Mouse (Mus musculus): Measurements from ENCODE around the gene Trim2.

Trim2 gene

GRCm38 (mm10) chr3:84306777-84307176, at the start of gene Trim2:
TSS of gene Trim2 (minus strand) at chr3:84306877.
- in situ Hi-C loops (cut with MboI, MseI) = no loop called here

GRCm38 (mm10) chr3:84355930-84356689, 49.4 kb upstream of the Trim2 start:
- in situ Hi-C loops (cut with MboI, MseI) = no loop called here

- in situ Hi-C loops (cut with MboI, MseI) = loop anchor here (5.0 kb wide), 1 partner anchor 190 kb away; no protein-coding TSS in a partner anchor
Observed at GRCm38 (mm10) chr3:84352353-84353034, 45.8 kb upstream of the Trim2 start.

GRCm38 (mm10) chr3:84350311-84350710, 43.6 kb upstream of the Trim2 start:
- in situ Hi-C loops (cut with MboI, MseI) = loop anchor here (5.0 kb wide), 1 partner anchor 192 kb away; no protein-coding TSS in a partner anchor

- in situ Hi-C loops (cut with MboI, MseI) = loop anchor here (5.0 kb wide), 1 partner anchor 193 kb away; no protein-coding TSS in a partner anchor
Observed at GRCm38 (mm10) chr3:84349771-84350170, 43.1 kb upstream of the Trim2 start.

- in situ Hi-C loops (cut with MboI, MseI) = no loop called here
Observed at GRCm38 (mm10) chr3:84347426-84347825, 40.7 kb upstream of the Trim2 start.

GRCm38 (mm10) chr3:84346456-84347150, 39.9 kb upstream of the Trim2 start:
- in situ Hi-C loops (cut with MboI, MseI) = no loop called here

- in situ Hi-C loops (cut with MboI, MseI) = no loop called here
Observed at GRCm38 (mm10) chr3:84345646-84345980, 38.9 kb upstream of the Trim2 start.

GRCm38 (mm10) chr3:84344725-84345645, 38.3 kb upstream of the Trim2 start:
- in situ Hi-C loops (cut with MboI, MseI) = no loop called here

GRCm38 (mm10) chr3:84343101-84343500, 36.4 kb upstream of the Trim2 start:
- in situ Hi-C loops (cut with MboI, MseI) = no loop called here

- in situ Hi-C loops (cut with MboI, MseI) = no loop called here
Observed at GRCm38 (mm10) chr3:84341811-84342210, 35.1 kb upstream of the Trim2 start.

- in situ Hi-C loops (cut with MboI, MseI) = no loop called here
Observed at GRCm38 (mm10) chr3:84337585-84337984, 30.9 kb upstream of the Trim2 start.

GRCm38 (mm10) chr3:84336342-84336741, 29.7 kb upstream of the Trim2 start:
- in situ Hi-C loops (cut with MboI, MseI) = no loop called here

GRCm38 (mm10) chr3:84335421-84336073, 28.9 kb upstream of the Trim2 start:
- in situ Hi-C loops (cut with MboI, MseI) = no loop called here

GRCm38 (mm10) chr3:84334771-84335420, 28.2 kb upstream of the Trim2 start:
- in situ Hi-C loops (cut with MboI, MseI) = no loop called here

- in situ Hi-C loops (cut with MboI, MseI) = no loop called here
Observed at GRCm38 (mm10) chr3:84333400-84334349, 27.0 kb upstream of the Trim2 start.

GRCm38 (mm10) chr3:84330210-84330609, 23.5 kb upstream of the Trim2 start:
- in situ Hi-C loops (cut with MboI, MseI) = no loop called here

GRCm38 (mm10) chr3:84324967-84325441, 18.3 kb upstream of the Trim2 start:
- in situ Hi-C loops (cut with MboI, MseI) = no loop called here

GRCm38 (mm10) chr3:84324478-84324877, 17.8 kb upstream of the Trim2 start:
- in situ Hi-C loops (cut with MboI, MseI) = no loop called here
